Mouse (Mus musculus) adrenal gland, postnatal 14 days (tissue): ENCODE results near the gene Sufu. TPM values are rescaled to one million over a fixed set of nuclear protein-coding genes. Genes with fewer than 3 reads are reported as not detected.

Experiments
- DNase-seq: peaks from one replicate; pipeline ENCODE4 v3.0.0; 2021; ENCODE audit warnings: mixed read lengths
- total RNA-seq: library from RNA; stranded (reverse); gene quantifications from 2 replicates; pipeline ENCODE4 v1.2.3, GENCODE M21; 2021

Gene Sufu
- total RNA-seq, 1 experiment from 2014 or later, result 19.0 TPM

- DNase-seq, result no peak
These were observed 69.5 kb downstream of the Sufu start for GRCm38 (mm10) chr19:46466160-46466559.

GRCm38 (mm10) chr19:46467051-46467503 lies 70.4 kb downstream of the Sufu start:
- no peak for DNase-seq

DNA sequence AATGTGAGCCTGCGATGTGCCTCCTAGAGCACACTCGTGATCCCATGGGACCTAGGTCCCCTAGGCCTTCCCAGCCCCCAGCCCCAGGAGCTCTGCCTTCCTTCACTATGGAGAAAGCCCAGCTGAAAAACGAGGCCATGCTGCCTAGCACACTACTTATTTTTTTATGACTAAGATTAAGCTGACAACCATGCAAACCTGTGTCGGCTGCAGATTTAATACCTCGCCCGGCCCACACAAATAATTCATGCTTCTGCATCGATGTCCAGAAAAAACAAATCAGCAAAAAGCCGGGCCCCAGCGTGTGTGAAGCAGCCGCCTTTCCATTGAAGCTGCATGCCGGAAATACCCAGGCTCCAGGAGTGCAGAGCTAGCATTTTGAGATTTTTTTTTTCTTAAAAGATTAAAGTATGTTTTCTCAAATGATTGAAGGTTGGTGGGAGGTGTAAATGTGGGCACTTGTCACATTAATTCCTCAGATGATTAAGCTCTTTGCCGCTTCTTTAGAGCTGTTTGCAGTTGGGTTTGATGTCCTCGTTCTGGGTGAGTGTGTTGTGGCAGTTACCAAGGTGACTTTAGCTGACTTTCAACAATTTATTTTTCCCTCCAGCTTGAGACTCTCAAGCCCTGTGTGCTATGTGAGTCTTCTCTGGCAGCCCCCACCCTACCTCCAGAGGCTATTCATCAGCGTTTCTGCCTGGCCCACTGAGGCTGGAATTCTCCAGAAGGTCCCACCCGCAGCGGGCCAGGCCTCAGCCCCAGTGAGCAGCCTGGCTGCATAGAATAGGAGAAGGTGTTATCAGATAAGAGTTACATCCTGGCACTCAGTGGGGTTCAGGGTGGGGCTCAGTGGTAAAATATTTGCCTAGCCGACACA lies 73.9 kb downstream of the Sufu start:
- DNase-seq, result peak; percentile 52

DNA sequence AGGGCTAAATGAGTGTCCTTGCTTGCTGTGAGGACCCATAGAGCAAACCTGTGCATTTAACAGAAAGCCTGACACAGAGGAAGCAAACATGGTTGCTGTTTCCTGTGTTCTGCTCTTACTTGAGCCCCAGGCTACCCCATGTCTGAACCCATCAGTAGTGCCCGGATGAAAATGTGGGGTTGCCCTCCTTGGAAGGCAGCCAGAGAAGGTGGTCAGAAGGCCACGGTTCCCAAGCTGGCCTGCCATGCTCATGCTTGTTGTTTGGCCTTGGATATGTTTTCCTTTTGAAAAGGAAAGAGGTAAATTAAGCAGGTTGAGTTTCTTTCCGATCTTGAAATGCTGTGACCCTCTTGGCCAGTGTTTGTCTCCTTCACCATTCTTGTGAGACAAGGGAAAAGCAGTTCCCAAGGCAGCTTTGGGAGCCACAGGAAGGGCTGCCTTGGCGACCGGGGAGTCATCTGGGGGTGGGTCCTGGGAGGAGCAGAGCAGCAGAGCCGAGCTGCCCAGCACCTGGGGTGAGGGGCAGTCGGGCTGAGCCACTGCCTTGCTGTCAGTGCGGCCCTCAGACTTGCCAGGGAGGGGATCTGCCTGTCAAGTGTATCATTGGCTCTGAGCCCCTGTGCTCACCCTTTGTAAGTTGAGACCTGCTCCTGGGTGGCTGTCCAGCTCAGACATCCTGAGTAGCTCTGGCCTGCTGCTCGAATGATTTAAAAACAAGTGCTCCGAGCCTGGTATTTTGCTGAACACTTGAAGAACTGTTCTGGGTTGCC lies 74.8 kb downstream of the Sufu start:
- peak; percentile 59 for DNase-seq

- DNase-seq, result no peak
These were observed 80.7 kb downstream of the Sufu start for GRCm38 (mm10) chr19:46477432-46477845.

DNA sequence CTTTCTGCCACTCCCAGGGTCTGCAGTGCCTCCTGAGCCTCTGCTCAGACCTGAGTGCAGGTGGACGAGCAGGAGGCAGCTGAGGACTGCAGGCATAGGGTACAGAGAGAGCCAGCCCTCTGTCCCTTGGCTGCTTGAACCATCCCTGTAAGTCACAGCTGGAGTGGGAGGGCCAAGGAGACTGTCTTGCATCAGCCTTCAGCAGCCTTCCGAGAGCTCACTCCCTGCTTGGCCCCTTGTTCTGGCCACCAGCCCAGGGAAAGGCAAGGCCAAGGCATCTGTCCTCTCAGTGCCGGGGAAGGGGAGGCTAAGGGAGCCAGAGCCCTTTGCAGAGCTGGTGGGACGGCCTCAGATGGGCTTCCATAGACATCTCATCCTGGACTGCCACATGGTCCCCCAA lies 81.5 kb downstream of the Sufu start:
- peak; percentile 68 for DNase-seq

DNA sequence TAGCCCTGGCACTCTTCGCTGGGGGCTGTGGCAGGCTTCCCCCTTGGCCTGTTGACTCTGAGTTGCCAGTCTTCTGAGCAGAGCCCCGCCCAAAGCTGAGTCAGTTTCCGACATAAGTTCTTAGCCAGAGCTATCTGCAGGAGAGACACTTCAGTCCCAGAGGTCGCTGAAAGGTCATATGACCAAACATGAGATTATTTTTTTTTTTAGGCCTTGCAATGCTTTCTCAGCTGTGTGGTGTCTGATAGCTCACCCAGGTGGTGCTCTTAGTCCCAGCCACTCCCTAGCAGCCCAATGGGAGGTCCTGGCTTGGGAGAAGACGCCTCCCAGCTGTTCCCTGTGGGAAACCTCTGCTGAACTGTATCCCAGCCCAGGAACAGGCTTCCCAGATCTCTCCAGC lies 82.1 kb downstream of the Sufu start:
- peak; percentile 72 for DNase-seq

- peak; percentile 52 for DNase-seq
These were observed 82.8 kb downstream of the Sufu start for GRCm38 (mm10) chr19:46479306-46480075.

DNA sequence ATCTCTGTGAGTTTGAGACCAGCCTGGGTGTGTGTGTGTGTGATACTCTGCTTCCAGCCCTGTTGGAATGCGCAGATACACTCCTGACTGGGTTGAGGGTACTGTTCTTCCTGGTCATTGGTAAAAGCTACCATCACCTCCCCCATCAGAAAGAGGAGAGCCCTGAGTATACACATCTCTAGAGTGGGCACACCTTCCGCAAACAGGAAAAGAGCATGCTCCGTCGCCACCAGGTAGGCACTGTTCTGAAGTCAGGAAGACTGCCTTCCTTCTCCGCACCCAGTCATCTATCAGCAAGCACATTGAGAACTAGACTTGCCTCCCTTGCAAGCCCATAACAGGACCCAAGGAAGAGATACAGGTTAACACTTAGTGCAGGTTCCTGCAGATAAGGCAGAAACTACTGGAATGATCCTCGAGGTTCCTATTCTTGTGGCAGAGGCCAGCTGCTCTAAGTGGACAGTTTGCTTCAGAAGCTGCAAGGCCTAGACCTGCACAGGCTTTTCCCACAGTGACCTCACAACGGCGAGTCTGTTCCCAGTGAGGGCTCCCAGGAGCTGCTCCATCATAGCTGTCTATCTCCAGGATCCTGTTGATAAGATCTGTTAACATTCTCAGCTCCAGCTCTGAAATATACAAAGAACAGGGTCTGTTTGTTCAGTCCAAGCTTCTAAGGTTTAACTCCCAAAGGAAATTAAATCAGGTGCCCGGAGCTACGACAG lies 84.1 kb downstream of the Sufu start:
- no peak for DNase-seq

DNA sequence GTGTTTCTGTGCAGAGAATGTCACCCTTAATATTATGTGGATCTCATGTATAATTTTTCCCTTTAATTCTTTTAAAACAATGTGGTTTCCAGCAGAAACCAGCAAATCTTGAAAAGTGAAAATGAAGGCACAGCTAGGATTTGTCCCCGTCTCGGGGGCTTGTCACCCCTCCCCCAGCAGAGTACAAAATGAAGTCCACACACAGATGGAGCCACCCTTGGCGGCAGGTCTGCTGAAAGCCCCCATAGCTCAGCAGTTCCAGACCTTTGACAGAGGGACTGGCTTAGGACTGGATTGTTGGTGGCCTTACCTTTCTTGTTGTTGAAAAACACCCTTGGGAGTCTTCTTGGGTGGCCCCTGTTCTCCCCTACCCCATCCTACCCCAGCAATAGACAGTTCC lies 84.7 kb downstream of the Sufu start:
- DNase-seq, result no peak

DNA sequence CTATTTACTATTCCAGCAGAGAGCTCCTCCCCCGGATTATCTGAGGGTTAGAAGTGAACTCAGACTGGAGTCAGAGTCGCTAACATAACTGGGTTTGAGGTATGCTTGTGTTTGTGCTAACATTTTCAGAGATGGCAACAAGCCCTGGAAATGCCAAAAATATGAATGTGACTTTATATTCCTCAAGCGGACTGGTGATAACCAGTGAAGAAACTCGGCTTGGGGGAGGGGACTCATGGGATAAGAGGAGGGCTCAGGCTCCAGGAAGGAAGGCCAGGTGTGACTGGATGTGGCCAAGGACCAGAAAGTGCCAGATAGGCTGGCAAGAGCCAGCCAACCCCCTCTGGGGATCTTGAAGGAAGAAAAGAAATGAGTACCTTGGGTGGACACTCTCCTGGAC lies 85.1 kb downstream of the Sufu start:
- peak; percentile 22 for DNase-seq

DNA sequence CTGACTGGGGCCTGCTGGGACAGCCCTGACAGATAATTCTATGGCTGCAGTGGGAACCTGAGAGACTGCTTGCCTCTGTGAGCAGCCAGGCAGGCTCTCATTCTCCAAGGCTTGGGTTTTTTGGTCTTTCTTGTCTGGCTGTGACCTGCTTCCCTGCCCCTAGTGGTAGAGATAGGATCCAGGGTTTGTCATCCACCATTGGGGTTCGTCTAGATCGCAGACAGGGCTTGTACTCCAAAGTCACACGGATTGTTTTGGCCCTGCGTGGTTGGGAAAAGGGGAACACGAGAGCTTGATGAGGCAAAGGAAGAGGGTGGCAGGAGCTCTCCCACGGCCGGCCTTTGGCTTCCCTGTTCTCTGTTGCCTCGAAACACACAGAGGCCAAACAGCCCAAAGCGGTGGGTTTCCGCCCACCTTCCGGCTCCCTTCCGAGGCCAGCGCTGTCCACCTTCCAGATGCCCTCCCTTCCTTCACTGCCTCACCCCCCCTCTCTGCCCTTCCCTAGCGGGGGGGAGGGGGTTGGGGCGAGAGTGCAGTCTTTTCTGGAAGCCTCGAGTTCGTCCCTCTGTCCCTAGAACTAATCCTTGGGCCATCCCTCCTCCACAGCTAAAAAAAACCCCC lies 86.3 kb downstream of the Sufu start:
- peak; percentile 52 for DNase-seq

DNA sequence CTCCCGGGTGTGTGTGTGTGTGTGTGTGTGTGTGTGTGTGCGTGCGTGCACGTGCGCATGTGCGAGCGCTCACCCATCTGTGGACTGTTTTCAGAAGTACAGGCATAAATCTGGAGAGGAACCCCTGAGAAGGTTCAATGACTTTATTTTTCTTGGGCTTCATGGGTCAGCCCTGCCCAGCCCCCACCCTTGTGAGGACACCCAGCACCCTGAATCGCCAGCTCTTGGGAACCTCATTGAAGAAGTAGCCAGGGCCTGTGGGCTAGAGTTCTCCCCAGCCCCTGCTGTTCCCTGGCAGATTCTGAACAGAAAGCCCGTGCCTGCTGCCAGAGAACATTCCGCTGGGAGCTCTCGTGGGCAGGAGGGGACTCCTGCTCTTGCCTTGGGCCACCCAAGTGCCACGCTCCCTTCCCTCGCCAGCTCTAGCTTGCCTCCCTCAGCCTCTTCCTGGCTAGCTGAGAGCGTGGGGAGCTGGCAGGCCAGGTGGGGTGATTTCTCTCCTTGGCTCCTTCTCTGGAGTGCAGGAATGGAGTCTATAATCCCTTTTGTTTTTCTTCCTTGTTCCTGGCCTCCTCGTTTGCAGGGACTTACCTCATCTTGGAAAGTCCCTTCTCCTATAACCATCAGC lies 87.1 kb downstream of the Sufu start:
- DNase-seq, result peak; percentile 74

DNA sequence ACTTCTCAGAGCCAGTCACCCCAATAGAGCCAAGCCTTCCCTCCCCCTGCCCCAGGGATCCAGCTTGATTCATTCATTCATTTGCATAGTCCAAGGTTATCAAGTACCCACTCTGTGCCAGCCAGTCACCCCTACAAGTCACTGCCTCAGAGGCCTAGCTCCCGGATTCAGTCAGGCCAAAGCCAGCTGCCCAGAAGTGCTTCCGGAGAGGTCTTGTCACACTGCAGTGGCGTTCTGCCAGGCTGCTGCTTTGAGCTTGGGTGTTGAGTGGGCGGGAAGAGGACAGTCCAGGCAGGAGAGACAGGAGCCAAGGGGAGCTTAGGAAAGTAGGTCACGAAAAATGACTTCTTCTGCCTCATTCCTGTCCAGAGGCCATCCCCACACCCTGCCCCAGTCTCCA lies 87.8 kb downstream of the Sufu start:
- peak; percentile 94 for DNase-seq

GRCm38 (mm10) chr19:46485847-46486246 lies 89.2 kb downstream of the Sufu start:
- no peak for DNase-seq

DNA sequence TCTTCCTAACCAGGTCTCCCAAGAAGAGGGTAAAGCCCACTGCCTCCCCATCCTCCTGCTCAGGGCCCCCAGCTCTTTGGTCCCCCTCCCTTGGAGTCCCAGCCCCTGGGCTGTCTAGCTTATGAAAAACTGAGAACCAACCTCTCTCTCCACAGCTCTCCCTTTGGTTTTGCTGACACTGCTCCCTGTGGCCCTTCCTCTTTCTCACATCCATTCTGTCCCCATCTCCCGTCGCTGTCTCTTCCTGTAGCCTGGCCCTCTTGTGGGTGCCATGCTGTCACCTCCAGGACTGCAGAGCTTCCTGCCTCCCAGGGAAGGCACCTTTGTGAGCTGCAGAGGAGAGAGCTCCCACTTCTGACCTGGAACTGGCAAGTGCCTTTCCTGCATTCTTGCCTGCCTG lies 90.0 kb downstream of the Sufu start:
- DNase-seq, result no peak

DNA sequence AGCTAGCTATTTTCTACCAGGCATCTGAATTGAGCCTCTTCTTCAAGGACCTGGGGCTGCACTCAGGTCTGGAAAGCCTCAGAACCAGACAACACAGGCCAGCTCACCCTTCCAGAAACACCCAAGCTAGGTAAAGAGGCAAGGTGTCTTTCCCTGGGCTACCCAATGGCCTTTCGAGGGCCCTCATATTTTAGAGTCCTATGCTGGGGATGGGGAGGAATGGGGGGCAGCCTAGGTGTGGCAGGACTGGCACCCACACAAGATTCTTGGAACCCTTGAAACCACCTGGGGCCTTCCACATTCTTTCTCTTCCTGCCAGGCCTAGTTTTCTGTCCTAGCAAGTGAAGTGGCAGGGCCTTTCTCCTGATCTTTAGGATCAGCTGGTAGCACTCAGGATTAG lies 92.8 kb downstream of the Sufu start:
- no peak for DNase-seq

- peak; percentile 57 for DNase-seq
These were observed 93.9 kb downstream of the Sufu start for GRCm38 (mm10) chr19:46490634-46491033.

GRCm38 (mm10) chr19:46495136-46495535 lies 98.4 kb downstream of the Sufu start:
- no peak for DNase-seq

GRCm38 (mm10) chr19:46497230-46497629 lies 100.5 kb downstream of the Sufu start:
- no peak for DNase-seq

- DNase-seq, result no peak
These were observed 102.8 kb downstream of the Sufu start for GRCm38 (mm10) chr19:46499539-46499835.
